Mouse (Mus musculus) adrenal gland, postnatal 25 days (tissue): Measurements from ENCODE around the gene Mpv17l2. TPM values are rescaled to one million over a fixed set of nuclear protein-coding genes. Genes with fewer than 3 reads are reported as not detected.

Source experiments
- DNase-seq: peaks from one replicate; pipeline ENCODE4 v3.0.0; 2021; ENCODE audit warnings: mixed read lengths
- total RNA-seq: library from RNA; stranded (reverse); gene quantifications from 2 replicates; pipeline ENCODE4 v1.2.3, GENCODE M21; 2021

Gene Mpv17l2
- total RNA-seq, 1 experiment from 2014 or later, result 143 TPM

DNA sequence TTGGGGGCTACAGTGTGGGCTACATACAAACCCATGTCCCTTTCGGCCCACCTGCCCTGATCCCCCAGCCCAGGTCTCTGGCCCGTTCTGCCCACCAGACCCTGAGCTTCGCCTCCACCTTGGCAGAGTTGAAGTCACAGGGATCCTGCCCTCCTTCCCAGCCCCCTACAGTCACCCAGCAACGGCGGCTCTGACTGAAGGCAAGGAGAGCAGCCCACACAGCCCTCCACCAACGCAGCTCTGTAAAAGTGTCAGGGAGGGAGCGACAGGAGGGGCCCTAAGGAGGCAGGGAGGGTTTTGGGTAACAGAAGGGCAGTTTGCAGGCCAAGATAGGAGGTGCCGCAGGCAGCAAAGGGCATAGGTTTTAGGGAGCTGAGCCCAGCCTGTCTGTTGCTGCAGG, 30.1 kb upstream of the Mpv17l2 start:
- no peak for DNase-seq

GRCm38 (mm10) chr8:70789046-70789445, 28.3 kb upstream of the Mpv17l2 start:
- DNase-seq, result no peak

DNA sequence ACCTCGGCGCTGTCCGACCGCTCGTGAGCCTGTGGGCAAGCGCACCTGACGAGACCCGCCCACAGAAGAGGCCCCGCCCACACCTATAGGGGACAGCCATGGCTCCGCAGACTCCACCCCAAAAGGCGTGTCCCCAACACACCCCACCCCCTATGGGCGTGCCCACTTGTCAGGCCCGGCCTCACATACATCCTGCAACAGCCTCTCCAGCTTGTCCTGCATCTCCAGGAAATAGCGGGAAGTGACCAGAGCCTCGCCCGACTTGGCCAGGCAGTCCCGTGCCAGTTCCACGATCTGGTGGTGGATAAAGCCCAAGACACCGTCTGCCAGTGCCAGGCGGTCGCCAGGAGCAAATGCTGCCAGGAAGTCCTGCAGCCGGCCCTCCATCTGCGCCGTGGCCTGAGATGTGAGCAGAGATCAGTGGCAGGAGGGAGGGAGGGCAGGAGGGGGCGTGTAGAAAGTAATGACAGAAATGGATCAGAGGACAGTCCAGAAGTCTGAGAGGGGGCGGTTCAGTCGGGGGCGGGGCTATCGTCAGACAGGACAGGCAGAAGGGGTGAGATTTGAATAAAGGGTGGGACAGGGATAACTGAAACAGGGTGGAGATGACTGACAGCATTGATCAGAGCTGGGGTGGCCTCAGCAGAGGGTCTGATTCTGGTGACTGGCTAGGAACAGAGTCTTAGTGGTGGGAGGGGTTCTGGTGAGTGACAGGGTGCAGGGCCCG, 27.4 kb upstream of the Mpv17l2 start:
- no peak for DNase-seq

- no peak for DNase-seq
Observed at GRCm38 (mm10) chr8:70787051-70787445, 26.3 kb upstream of the Mpv17l2 start.

GRCm38 (mm10) chr8:70786291-70787050, 25.7 kb upstream of the Mpv17l2 start:
- no peak for DNase-seq

- DNase-seq, result no peak
Observed at GRCm38 (mm10) chr8:70780093-70780492, 19.3 kb upstream of the Mpv17l2 start.

DNA sequence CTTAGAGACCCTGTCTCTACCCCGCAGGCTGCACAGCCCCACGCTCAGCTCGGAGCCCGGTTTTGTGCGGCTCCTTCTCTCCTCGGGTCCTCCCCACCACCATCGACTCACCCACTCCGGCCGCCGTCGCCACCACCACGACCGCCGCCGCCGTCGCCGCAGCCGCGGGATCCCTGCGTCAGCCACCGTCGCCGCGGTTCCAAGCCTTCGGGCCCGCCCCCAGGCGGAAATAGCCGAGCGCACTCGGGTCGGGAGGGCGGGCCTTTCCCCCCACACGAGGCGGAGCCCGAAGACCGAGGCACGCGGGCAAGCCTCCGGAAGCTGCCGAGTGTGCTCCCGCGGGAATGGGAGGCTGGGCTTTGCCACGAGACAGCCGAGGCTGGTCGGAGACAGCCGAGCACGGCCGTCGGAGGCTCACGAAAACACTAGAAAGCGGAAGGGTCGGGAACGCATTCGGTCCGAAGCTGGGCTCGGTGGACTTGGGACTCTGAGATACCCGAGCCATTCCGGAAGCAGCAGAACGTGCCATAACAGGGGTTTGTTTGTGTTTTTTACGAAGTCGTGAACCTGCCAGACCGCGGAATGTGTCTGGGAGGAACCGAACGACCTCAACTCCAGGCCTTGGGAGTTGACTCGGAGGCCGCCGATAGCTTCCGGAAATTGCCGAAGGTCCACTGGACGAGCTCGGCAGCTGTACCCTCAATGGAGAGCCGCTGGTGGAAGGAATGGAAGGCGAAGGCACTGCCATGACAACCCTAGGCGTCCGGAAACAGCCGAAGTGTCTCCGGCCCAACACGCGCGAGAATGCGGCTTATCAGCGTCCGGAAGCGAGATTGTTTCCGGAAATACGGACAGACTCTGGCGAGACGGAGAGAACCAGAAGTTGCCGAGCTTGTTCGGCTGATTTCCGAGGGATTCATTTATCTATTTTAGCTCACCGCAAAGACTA, 16.0 kb upstream of the Mpv17l2 start, which contains the start of gene Pik3r2:
TSS of gene Pik3r2 (minus strand) at position 218 of the 949 bp plus-strand sequence.
- DNase-seq, result peak; percentile 99

DNA sequence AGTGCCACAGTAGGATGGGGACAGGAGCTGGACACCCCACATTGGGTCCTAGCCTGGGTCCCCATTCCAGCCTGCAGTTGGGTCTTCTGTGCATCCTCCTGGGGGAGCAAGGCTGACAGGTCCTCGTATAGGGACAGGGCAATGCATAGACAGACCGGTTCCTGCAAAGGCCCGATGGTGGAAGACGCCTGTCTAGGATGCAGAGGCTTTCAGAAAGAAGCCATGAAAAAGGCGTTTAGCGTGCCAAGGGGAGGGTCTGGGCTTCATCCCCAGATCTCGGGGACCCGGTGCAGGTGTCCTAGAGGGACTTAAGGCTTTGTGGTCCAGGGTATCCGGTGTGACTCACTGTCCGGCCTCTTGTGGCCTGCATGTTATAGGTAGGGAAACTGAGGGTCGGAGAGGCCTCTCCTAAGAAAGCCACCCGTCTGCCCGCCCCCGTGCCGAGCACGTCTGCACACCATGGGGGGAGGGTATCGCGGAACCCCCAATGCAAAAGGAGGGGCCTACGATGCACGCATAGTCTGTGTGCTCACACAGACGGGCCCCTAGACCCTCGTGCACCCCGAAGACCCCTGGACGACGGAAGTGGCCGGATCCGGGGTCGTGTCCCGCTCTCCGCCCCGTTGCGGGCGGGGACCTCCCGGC, 15.2 kb upstream of the Mpv17l2 start:
- DNase-seq, result no peak

GRCm38 (mm10) chr8:70775227-70775626, 14.5 kb upstream of the Mpv17l2 start:
- no peak for DNase-seq

DNA sequence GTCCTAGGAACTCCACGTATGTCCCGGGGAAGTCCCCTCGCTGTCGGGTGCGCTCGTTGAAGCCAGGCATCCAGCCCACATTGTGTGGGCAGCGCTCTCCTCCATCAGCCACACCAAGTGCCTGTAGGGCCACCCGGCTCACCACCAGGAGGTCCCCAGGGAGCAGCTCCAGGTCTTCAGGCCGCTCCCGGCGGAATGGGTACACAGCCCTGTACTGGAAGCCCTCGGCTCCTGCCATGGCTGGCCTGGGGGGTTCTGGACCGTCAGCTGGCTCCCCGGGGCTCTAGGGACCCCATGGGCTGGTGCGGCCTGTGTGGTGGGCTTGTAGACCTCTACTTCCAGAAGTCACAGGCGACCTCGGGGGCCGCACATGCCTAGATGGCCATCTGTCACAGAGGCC, 14.0 kb upstream of the Mpv17l2 start:
- no peak for DNase-seq

- DNase-seq, result peak; percentile 86
Observed at GRCm38 (mm10) chr8:70773833-70774232, 13.1 kb upstream of the Mpv17l2 start.

- no peak for DNase-seq
Observed at GRCm38 (mm10) chr8:70773410-70773809, 12.7 kb upstream of the Mpv17l2 start.

DNA sequence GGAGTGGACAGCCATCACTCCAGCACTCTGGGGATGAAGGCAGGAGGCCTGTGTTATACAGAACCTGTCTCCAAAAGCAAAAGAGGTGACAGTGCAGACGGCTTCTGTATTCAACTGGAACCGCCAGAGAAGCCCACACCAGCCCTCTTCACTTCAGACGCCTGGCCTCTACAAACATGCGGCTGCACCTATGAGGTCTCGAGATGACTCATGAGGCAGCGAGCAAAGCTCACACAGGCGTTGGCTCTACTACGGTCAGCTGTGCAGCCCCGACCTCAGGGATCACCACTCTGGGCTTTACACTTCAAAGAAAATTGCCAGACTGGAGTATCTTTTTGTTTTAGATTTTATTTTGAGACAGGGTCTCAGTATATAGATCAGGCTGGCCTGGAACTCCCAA, 12.1 kb upstream of the Mpv17l2 start:
- no peak for DNase-seq

GRCm38 (mm10) chr8:70772075-70772474, 11.3 kb upstream of the Mpv17l2 start:
- no peak for DNase-seq

GRCm38 (mm10) chr8:70771217-70771616, 10.5 kb upstream of the Mpv17l2 start:
- DNase-seq, result no peak

GRCm38 (mm10) chr8:70770748-70771147, 10.0 kb upstream of the Mpv17l2 start:
- DNase-seq, result no peak

DNA sequence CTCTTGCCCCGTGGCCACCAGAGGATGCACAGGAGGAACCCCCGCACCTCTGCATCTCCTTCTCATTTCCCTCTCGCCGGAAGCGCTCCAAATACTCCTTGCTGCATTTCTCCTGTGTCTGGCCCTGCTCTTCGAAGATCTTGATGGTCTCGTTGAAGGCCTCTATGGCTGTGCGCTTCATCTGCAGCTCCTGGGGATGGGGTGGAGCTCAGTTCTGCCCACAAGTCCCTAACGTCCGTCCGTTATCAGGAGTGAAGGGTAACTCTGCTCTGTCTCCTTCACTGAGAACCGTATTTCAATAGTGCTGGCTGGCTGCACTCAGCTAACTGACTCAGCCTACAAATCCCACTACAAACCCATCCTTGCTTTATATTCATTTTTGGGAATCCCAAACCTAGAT, 9.1 kb upstream of the Mpv17l2 start:
- no peak for DNase-seq

GRCm38 (mm10) chr8:70769359-70769758, 8.6 kb upstream of the Mpv17l2 start:
- peak; percentile 99 for DNase-seq

DNA sequence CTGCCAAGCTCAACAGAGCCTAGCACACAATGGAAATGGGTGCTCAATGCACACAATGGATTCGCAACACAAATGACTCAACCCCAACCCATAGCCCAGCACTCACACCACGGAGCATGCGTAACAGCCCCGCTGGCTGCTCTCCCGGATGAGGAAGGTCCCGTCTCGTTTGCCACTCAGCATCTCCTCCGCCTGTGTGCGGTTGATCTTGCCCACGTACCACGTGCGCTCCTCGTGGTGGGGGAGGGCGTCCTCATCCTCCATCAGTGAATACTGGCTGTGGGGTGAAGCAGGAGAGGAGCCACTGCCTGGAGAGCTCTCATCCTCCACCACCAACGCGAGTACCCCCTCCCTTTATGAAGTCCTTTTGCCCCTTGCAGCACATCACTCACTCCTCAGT, 8.2 kb upstream of the Mpv17l2 start:
- DNase-seq, result no peak

DNA sequence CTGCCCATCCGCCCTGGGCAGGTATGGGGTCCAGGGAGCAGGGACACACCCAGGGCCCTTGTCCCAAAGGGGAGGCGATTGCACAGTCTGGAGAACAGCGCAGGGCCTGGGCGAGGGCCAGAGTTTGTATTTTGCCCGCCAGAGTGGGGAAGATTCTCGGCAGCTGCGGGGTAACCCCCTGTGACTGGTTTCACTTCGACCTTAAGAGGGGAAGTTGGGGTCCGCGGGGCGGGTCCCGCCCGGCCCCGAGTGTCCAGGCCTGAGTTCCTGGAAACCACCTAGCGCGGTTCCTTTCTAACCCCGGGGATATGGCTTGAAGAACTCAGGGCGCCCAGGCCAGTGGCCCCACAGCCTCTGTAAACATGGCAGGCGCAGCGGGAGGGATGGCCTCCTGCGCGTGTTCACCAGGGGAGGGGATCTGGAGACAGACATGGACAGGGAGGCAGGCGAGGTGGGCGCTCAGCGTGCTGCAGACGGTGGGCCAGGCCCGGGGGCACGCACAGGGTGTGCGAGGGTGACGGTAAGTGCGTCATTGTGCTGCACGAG, 7.6 kb upstream of the Mpv17l2 start:
- DNase-seq, result no peak

- no peak for DNase-seq
Observed at GRCm38 (mm10) chr8:70767503-70767902, 6.8 kb upstream of the Mpv17l2 start.
